13 mouse cellular contexts compared by ENCODE assay signal in genomic region chr7:82773884-82774283, GRCm38 (mm10).
DNase-seq lines count a peak whose midpoint lies in the region.
"Had no signal": no experiment of that assay in that cellular context is flagged by ENCODE, and none has a peak within 500 bp of the region (broad histone marks: within the 10 kb centered on the region; RNA-seq: fewer than 3 reads in every experiment).

No protein-coding gene starts in this region.

- peak; percentile 71 to 83 for DNase-seq in adrenal gland, adult (ENCODE audit: inconsistent age in 2 of 2, low spot score in 1 of 2)
- DNase-seq in adrenal gland, postnatal 4 days (ENCODE audit: low spot score in 2 of 2), result no peak
- peak; percentile 53 for DNase-seq in thymus, postnatal 0 days (ENCODE audit: low spot score)
- no peak for DNase-seq in thymus, adult 18-20 months
- peak; percentile 56 for DNase-seq in adrenal gland, postnatal 10 days
- peak; percentile 3 to 12 for DNase-seq in natural killer cell, adult 2 months (ENCODE audit: low spot score in 2 of 2)
- no peak for DNase-seq in left cerebral cortex, postnatal 14 days (ENCODE audit: low spot score in 2 of 2)
- DNase-seq in cerebellum, adult 11 months, result no peak
- DNase-seq: cerebellum, adult 9-10 months; gastrocnemius, adult 2 months; kidney, adult 9 months; kidney, postnatal 36 days; layer of hippocampus, adult 9-11 months had no signal

- intact Hi-C loops in left cerebral cortex, postnatal 14 days (cut with DNase I), result no loop called here

Comparison
In these comparisons a context has a peak if more than half of its experiments do, and no peak if none do; other contexts are left out.
1. DNase-seq: peak in adrenal gland, adult (2 of 2), thymus, postnatal 0 days (single experiment), adrenal gland, postnatal 10 days (single experiment) and natural killer cell, adult 2 months (2 of 2); none in adrenal gland, postnatal 4 days (0 of 2), thymus, adult 18-20 months (0 of 2), left cerebral cortex, postnatal 14 days (0 of 2) and cerebellum, adult 11 months (single experiment).